Mouse (Mus musculus) C2C12 (cell line): ENCODE data around the gene Cmklr1. TPM values are rescaled to one million over a fixed set of nuclear protein-coding genes. Genes with fewer than 3 reads are reported as not detected.

Experiments used
- H3K27me3 ChIP-seq: one replicate; pipeline ENCODE4 v1.6.1; 2011; ENCODE audit not compliant: control insufficient read depth, insufficient read depth, insufficient read length
- H3K36me3 ChIP-seq: one replicate; pipeline ENCODE4 v1.6.1; 2011; ENCODE audit not compliant: control insufficient read depth, insufficient read depth
- H3K4me3 ChIP-seq: one replicate; pipeline ENCODE4 v1.5.1; 2011; ENCODE audit warnings: mild to moderate bottlenecking, control low read depth; ENCODE audit not compliant: poor library complexity, insufficient read depth, severe bottlenecking
- H3K79me2 ChIP-seq: one replicate; pipeline ENCODE4 v1.6.1; 2011; ENCODE audit not compliant: control insufficient read depth, insufficient read depth
- H3K79me3 ChIP-seq: one replicate; pipeline ENCODE4 v1.6.1; 2011; ENCODE audit warnings: low read depth, control low read depth
- H3ac ChIP-seq: one replicate; pipeline ENCODE3; 2011; ENCODE audit warnings: low read depth; ENCODE audit not compliant: control insufficient read depth, insufficient read length
- CEBPB ChIP-seq: IDR thresholded peaks from one replicate; pipeline ENCODE4 v1.6.1; 2011; ENCODE audit warnings: low read depth, mild to moderate bottlenecking, control low read depth, moderate library complexity
- CTCF ChIP-seq: IDR thresholded peaks from one replicate; pipeline ENCODE4 v1.5.1; 2011; ENCODE audit not compliant: control insufficient read depth, insufficient read depth, insufficient read length
- FOSL1 ChIP-seq: IDR thresholded peaks from one replicate; pipeline ENCODE4 v1.8.0; 2011; ENCODE audit warnings: mild to moderate bottlenecking, low read length; ENCODE audit not compliant: poor library complexity, insufficient read depth, severe bottlenecking
- MAX ChIP-seq: IDR thresholded peaks from one replicate; pipeline ENCODE4 v1.6.1; 2011; ENCODE audit warnings: mild to moderate bottlenecking, control low read depth
- MYOD1 ChIP-seq: IDR thresholded peaks from one replicate; pipeline ENCODE4 v1.6.1; 2011; ENCODE audit warnings: low read depth; ENCODE audit not compliant: control insufficient read depth, insufficient read length
- MYOG ChIP-seq: IDR thresholded peaks from one replicate; pipeline ENCODE4 v1.6.1; 2011; ENCODE audit not compliant: control insufficient read depth, insufficient read length; ENCODE audit errors: extremely low read depth
- USF1 ChIP-seq: IDR thresholded peaks from one replicate; pipeline ENCODE4 v1.6.1; 2011; ENCODE audit warnings: low read depth, mild to moderate bottlenecking, control low read depth, moderate library complexity
- polyA plus RNA-seq: library from polyadenylated mRNA; unstranded; fragments of >200 nt; fragmentation: generic; extraction: Trizol; gene quantifications from one replicate; pipeline ENCODE4 v1.2.1, GENCODE M21; 2012; ENCODE audit warnings: missing spikeins

Gene Cmklr1
- polyA plus RNA-seq, 1 experiment = 1.2 TPM

GRCm38 (mm10) chr5:113565101-113565854, 84.9 kb downstream of the Cmklr1 start:
- Histone ChIP-seq H3K27me3 (peaks cover 37% of the 10 kb centered on the region), H3K79me2 (no peaks in the 10 kb centered on the region), H3K36me3 (no peaks in the 10 kb centered on the region), H3ac (no peak overlapping the region), H3K79me3 (no peaks in the 10 kb centered on the region), H3K4me3 (no peak overlapping the region)
- TF ChIP-seq MYOG (no peak), FOSL1 (no peak), USF1 (no peak), CTCF (no peak), CEBPB (no peak), MYOD1 (no peak), MAX (no peak)

GRCm38 (mm10) chr5:113564463-113564862, 85.8 kb downstream of the Cmklr1 start:
- Histone ChIP-seq H3K79me2 (no peaks in the 10 kb centered on the region), H3K79me3 (no peaks in the 10 kb centered on the region), H3ac (no peak overlapping the region), H3K36me3 (no peaks in the 10 kb centered on the region), H3K4me3 (no peak overlapping the region), H3K27me3 (peaks cover 40% of the 10 kb centered on the region)
- TF ChIP-seq FOSL1 (no peak), MYOG (no peak), MYOD1 (no peak), MAX (no peak), CTCF (no peak), USF1 (no peak), CEBPB (no peak)

Other genes starting within 250 kb of the Cmklr1 start
- gene Wscd2, start 160.1 kb downstream of the Cmklr1 start, polyA plus RNA-seq = not detected
- not detected for gene 1700069L16Rik, start 74.3 kb upstream of the Cmklr1 start, polyA plus RNA-seq
- 2.6 TPM for gene Ficd, start 85.4 kb upstream of the Cmklr1 start, polyA plus RNA-seq
- 53.4 TPM for gene Sart3, start 122.1 kb upstream of the Cmklr1 start, polyA plus RNA-seq
- gene Iscu, start 122.3 kb upstream of the Cmklr1 start, polyA plus RNA-seq = 119 TPM
- gene Tmem119, start 150.1 kb upstream of the Cmklr1 start, polyA plus RNA-seq = 127 TPM
- 0.06 TPM for gene Selplg, start 182.2 kb upstream of the Cmklr1 start, polyA plus RNA-seq